Mouse (Mus musculus) ES-E14 (cell line): ENCODE measurements at regions not wholly inside any gene's neighbourhood (a gene's known extent, or its start where the extent isn't known, plus 50 kb on each side); places are given as distances from the start of the nearest gene placed in this dataset.

ENCODE experiments used
- CHD2 ChIP-seq: IDR thresholded peaks from 2 replicates; pipeline ENCODE4 v1.6.1; 2014; ENCODE audit warnings: mild to moderate bottlenecking, low read depth, low read length, inconsistent platforms
- HCFC1 ChIP-seq: IDR thresholded peaks from 2 replicates; pipeline ENCODE4 v1.6.1; 2012; ENCODE audit warnings: low read length, inconsistent platforms, borderline replicate concordance; ENCODE audit not compliant: insufficient read depth
- MAFK ChIP-seq: IDR thresholded peaks from 2 replicates; pipeline ENCODE4 v1.6.1; 2014; ENCODE audit warnings: mild to moderate bottlenecking, low read depth, low read length, inconsistent platforms; ENCODE audit not compliant: insufficient read depth
- ZC3H11A ChIP-seq: IDR thresholded peaks from 2 replicates; pipeline ENCODE4 v1.6.1; 2012; ENCODE audit warnings: low read depth, mild to moderate bottlenecking, inconsistent platforms, low read length, borderline replicate concordance
- ZNF384 ChIP-seq: IDR thresholded peaks from 2 replicates; pipeline ENCODE4 v1.6.1; 2012; ENCODE audit warnings: low read depth, low read length, inconsistent platforms

- TF ChIP-seq MAFK, result no peak
- no peak for TF ChIP-seq ZNF384
- no peak for TF ChIP-seq CHD2
- TF ChIP-seq ZC3H11A, result no peak
- no peak for TF ChIP-seq HCFC1
Measured at GRCm38 (mm10) chr14:36696993-36697392, 271.6 kb downstream of the Ccser2 start.
